26 mouse cellular contexts compared by ENCODE assay signal in genomic region chr4:57333926-57334548, GRCm38 (mm10). TPM values are rescaled to one million over a fixed set of nuclear protein-coding genes. Genes with fewer than 3 reads are reported as not detected.
A peak's percentile ranks its signal among the peaks of the same experiment; 100 is the strongest.
DNase-seq lines count a peak whose midpoint lies in the region; ATAC-seq lines count a peak whose summit lies in the region.
"Had no signal": no experiment of that assay in that cellular context is flagged by ENCODE, and none has a peak within 500 bp of the region (broad histone marks: within the 10 kb centered on the region; RNA-seq: fewer than 3 reads in every experiment).

No protein-coding gene starts in this region.

- no peaks in the 10 kb centered on the region for H3K36me3 ChIP-seq in lung, embryonic 15.5 days
- H3K36me3 ChIP-seq: embryonic facial prominence, embryonic 10.5 days; heart, embryonic 13.5 days; hindbrain, embryonic 12.5 days; liver, embryonic 13.5 days; neural tube, embryonic 12.5 days; stomach, embryonic 15.5 days had no signal

- no peaks in the 10 kb centered on the region for H3K9me3 ChIP-seq in lung, embryonic 15.5 days
- H3K9me3 ChIP-seq: embryonic facial prominence, embryonic 10.5 days; heart, embryonic 13.5 days; hindbrain, embryonic 12.5 days; liver, embryonic 13.5 days; stomach, embryonic 15.5 days had no signal

- WGBS in lung, embryonic 15.5 days, result 60% methylated on average over 12 of the region's 12 CpGs

- no peak overlapping the region for H3K4me2 ChIP-seq in lung, embryonic 15.5 days
- H3K4me2 ChIP-seq: heart, embryonic 13.5 days; hindbrain, embryonic 12.5 days; liver, embryonic 13.5 days; midbrain, embryonic 11.5 days; neural tube, embryonic 12.5 days; stomach, embryonic 15.5 days had no signal

- ATAC-seq in lung, embryonic 15.5 days (ENCODE audit: borderline replicate concordance, extremely low read depth, low FRiP score, low TSS enrichment), result peak; percentile 49; the same call in 1 of the 2 replicates
- ATAC-seq: forebrain, embryonic 16.5 days; intestine, postnatal 0 days had no signal

- H3K9ac ChIP-seq in lung, embryonic 15.5 days, result no peak overlapping the region
- H3K9ac ChIP-seq: heart, embryonic 13.5 days; hindbrain, embryonic 12.5 days; liver, embryonic 13.5 days; neural tube, embryonic 12.5 days; stomach, embryonic 15.5 days had no signal

- H3K4me1 ChIP-seq in lung, embryonic 15.5 days, result 0 out of 2 replicates have a peak, but pooled peaks cover 7% of the 10 kb centered on the region
- H3K4me1 ChIP-seq: heart, embryonic 13.5 days; hindbrain, embryonic 12.5 days; liver, embryonic 13.5 days; neural tube, embryonic 12.5 days; stomach, embryonic 15.5 days had no signal

- H3K27me3 ChIP-seq in lung, embryonic 15.5 days, result no peaks in the 10 kb centered on the region
- H3K27me3 ChIP-seq: heart, embryonic 13.5 days; hindbrain, embryonic 12.5 days; liver, embryonic 13.5 days; neural tube, embryonic 12.5 days; stomach, embryonic 15.5 days had no signal

- H3K4me3 ChIP-seq in lung, embryonic 15.5 days, result no peak overlapping the region
- H3K4me3 ChIP-seq: embryonic facial prominence, embryonic 10.5 days; heart, adult 2 months; heart, embryonic 13.5 days; hindbrain, embryonic 12.5 days; liver, embryonic 13.5 days; neural tube, embryonic 12.5 days; stomach, embryonic 15.5 days had no signal

- H3K27ac ChIP-seq in lung, embryonic 15.5 days, result no peak overlapping the region
- H3K27ac ChIP-seq: embryonic facial prominence, embryonic 10.5 days; heart, adult 2 months; heart, embryonic 13.5 days; hindbrain, embryonic 12.5 days; liver, embryonic 13.5 days; macrophage; neural tube, embryonic 12.5 days; stomach, embryonic 15.5 days had no signal

- no peak for DNase-seq in lung, postnatal 14 days
- DNase-seq in right cerebral cortex, postnatal 36 days (ENCODE audit: low spot score in 2 of 2), result peak; percentile 7 to 9
- no peak for DNase-seq in right cerebral cortex, postnatal 10 days (ENCODE audit: low spot score in 2 of 2)
- peak; percentile 1 for DNase-seq in c-Kit-positive CD71-negative TER-119-negative erythroid progenitor cells, embryonic 14.5 days (ENCODE audit: low read depth)
- DNase-seq in telencephalon, adult 2 months (ENCODE audit: low read depth, low spot score), result peak; percentile 56
- DNase-seq in adrenal gland, postnatal 10 days, result no peak
- no peak for DNase-seq in cerebellum, postnatal 4 days (ENCODE audit: low spot score in 2 of 2)
- DNase-seq: B cell, adult 2 months; cerebellum, adult 9-10 months; gastrocnemius, postnatal 25 days; heart, adult 2 months; heart, postnatal 14 days; kidney, postnatal 36 days; liver, embryonic 13.5 days; thymus, adult 2 months; thymus, postnatal 4 days had no signal

RNA-seq across cellular contexts. Expression of gene Ptpn3, which starts 32.4 kb away (rescaled TPM):
- polyA plus RNA-seq in lung, embryonic 15.5 days (2015; fragmentation: Nextera tagmentation; extraction: Ambion mirVana), result 4.5 and 4.6 TPM in 2 replicates
- 10 to 100 TPM; 18.2 to 21.3 TPM for total RNA-seq in adrenal gland, postnatal 10 days (2021)

Comparison
In these comparisons a context has a peak if more than half of its experiments do, and no peak if none do; other contexts are left out.
1. DNase-seq: peak in right cerebral cortex, postnatal 36 days (2 of 2), c-Kit-positive CD71-negative TER-119-negative erythroid progenitor cells, embryonic 14.5 days (single experiment) and telencephalon, adult 2 months (single experiment); none in lung, postnatal 14 days (single experiment), right cerebral cortex, postnatal 10 days (0 of 2), adrenal gland, postnatal 10 days (single experiment) and cerebellum, postnatal 4 days (0 of 2).